Mouse (Mus musculus): Measurements from ENCODE around the gene Faf1.

GRCm38 (mm10) chr4:109815161-109815560, 138.8 kb downstream of the Faf1 start:
- no peak for TF ChIP-seq CTCF (IDR thresholded peaks at IDR 0.05; ENCODE audit: insufficient read depth, low read length)
- no peak for TF ChIP-seq POLR2A (IDR thresholded peaks at IDR 0.05; ENCODE audit: borderline replicate concordance, extremely low read depth, low read depth, low read length)

All from lung, adult 2 months (tissue).